ENCODE assay signal across 7 mouse cellular contexts in the genomic region with DNA sequence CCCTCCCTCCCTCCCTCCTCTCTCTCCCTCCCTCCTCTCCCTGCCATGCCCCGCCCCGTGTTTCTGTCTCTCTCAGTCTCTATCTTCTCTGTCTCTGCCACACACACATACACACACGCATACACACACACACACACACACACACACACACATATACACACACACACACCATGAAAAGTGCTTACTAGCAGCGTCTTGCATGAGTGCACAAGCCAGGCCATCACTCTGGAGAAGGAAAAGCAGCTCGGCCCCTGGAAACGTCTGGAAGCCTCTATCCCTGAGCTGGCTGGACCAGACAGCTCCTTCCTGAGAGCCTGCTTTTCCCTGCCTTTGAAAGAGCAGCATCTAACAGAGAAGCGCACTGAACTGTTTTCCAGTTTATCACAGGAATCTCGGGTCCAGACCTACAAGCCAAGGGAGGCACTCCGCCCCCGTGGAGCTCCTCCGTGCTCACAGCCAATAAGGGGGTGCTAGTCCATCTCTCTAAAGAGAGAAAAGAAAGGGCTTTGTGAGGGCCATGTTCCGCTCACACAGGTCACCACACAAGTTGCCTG. TPM values are rescaled to one million over a fixed set of nuclear protein-coding genes. Genes with fewer than 3 reads are reported as not detected.
DNase-seq lines count a peak whose midpoint lies in the region; ATAC-seq and TF ChIP-seq lines count a peak whose summit lies in the region.

No protein-coding gene starts in this region.

- H3K36me3 ChIP-seq in hindbrain, embryonic 10.5 days = no peaks in the 10 kb centered on the region
- no peaks in the 10 kb centered on the region for H3K36me3 ChIP-seq in limb, embryonic 12.5 days
- no peaks in the 10 kb centered on the region for H3K36me3 ChIP-seq in midbrain, postnatal 0 days (ENCODE audit: insufficient read depth, low read length)

- peak overlapping the region; percentile 70 for H3K27ac ChIP-seq in hindbrain, embryonic 10.5 days
- peak overlapping the region; percentile 66 for H3K27ac ChIP-seq in limb, embryonic 12.5 days
- no peak overlapping the region for H3K27ac ChIP-seq in midbrain, postnatal 0 days (ENCODE audit: low read depth, low read length)

- no peaks in the 10 kb centered on the region for H3K9me3 ChIP-seq in hindbrain, embryonic 10.5 days
- no peaks in the 10 kb centered on the region for H3K9me3 ChIP-seq in limb, embryonic 12.5 days
- no peaks in the 10 kb centered on the region for H3K9me3 ChIP-seq in midbrain, postnatal 0 days (ENCODE audit: low read length)

- no peak for TF ChIP-seq CTCF in midbrain, postnatal 0 days (IDR thresholded peaks at IDR 0.05)

- peak overlapping the region; percentile 45 for H3K4me2 ChIP-seq in limb, embryonic 12.5 days
- peak overlapping the region; percentile 22; the same call in 1 of the 2 replicates for H3K4me2 ChIP-seq in midbrain, postnatal 0 days (ENCODE audit: low read depth, low read length, poor library complexity, severe bottlenecking)

- ATAC-seq in cerebellum, adult (ENCODE audit: insufficient number of reproducible peaks, low FRiP score, low TSS enrichment) = 0 out of 2 replicates have a peak, but pooled peaks have one; percentile 37
- ATAC-seq in limb, embryonic 12.5 days (ENCODE audit: insufficient number of reproducible peaks, insufficient read depth, low FRiP score, low TSS enrichment, low read depth) = no peak; the same call in 1 of the 2 replicates
- no peak for ATAC-seq in midbrain, postnatal 0 days (ENCODE audit: low FRiP score)

- peak overlapping the region; percentile 48 for H3K9ac ChIP-seq in limb, embryonic 12.5 days (replicated peaks)
- no peak overlapping the region for H3K9ac ChIP-seq in midbrain, postnatal 0 days (replicated peaks; ENCODE audit: low read length, poor library complexity, severe bottlenecking)

- peaks cover 3% of the 10 kb centered on the region; the same call in 1 of the 2 replicates for H3K27me3 ChIP-seq in hindbrain, embryonic 10.5 days (ENCODE audit: insufficient read depth, poor library complexity, severe bottlenecking)
- no peaks in the 10 kb centered on the region for H3K27me3 ChIP-seq in limb, embryonic 12.5 days
- no peaks in the 10 kb centered on the region for H3K27me3 ChIP-seq in midbrain, postnatal 0 days (ENCODE audit: insufficient read depth, low read length)

- H3K4me1 ChIP-seq in hindbrain, embryonic 10.5 days (replicated peaks) = peaks cover 20% of the 10 kb centered on the region
- peaks cover 32% of the 10 kb centered on the region for H3K4me1 ChIP-seq in limb, embryonic 12.5 days (replicated peaks)
- H3K4me1 ChIP-seq in midbrain, postnatal 0 days (ENCODE audit: insufficient read depth, low read length) = no peaks in the 10 kb centered on the region

- WGBS in hindbrain, embryonic 10.5 days = 15% methylated on average over 12 of the region's 12 CpGs
- WGBS in limb, embryonic 12.5 days = 15% methylated on average over 12 of the region's 12 CpGs
- 17% methylated on average over 11 of the region's 12 CpGs for WGBS in midbrain, postnatal 0 days

- peak overlapping the region; percentile 29 for H3K4me3 ChIP-seq in hindbrain, embryonic 10.5 days
- H3K4me3 ChIP-seq in limb, embryonic 12.5 days (replicated peaks) = no peak overlapping the region
- no peak overlapping the region for H3K4me3 ChIP-seq in midbrain, postnatal 0 days (ENCODE audit: low read depth, low read length)

- DNase-seq in embryo, embryonic 10.5 days (ENCODE audit: low spot score) = peak; percentile 41
- DNase-seq in hindbrain, embryonic 10.5 days (ENCODE audit: low spot score) = peak; percentile 28
- DNase-seq in midbrain, postnatal 0 days (ENCODE audit: low spot score) = no peak
- no peak for DNase-seq in thymus, postnatal 25 days
- no peak for DNase-seq in natural killer cell, adult 2 months (ENCODE audit: low spot score in 2 of 2)

RNA-seq across cellular contexts. Expression of gene Arid1b, which starts 47.6 kb away (rescaled TPM):
- polyA plus RNA-seq in hindbrain, embryonic 10.5 days (2016; fragmentation: Nextera tagmentation; extraction: Ambion mirVana) = 10.4 and 11.7 TPM in 2 replicates
- polyA plus RNA-seq in limb, embryonic 12.5 days (2016; fragmentation: Nextera tagmentation; extraction: Ambion mirVana) = 17.8 and 18.2 TPM in 2 replicates
- total RNA-seq in midbrain, postnatal 0 days (2014; rRNA removed) = 62.0 and 73.3 TPM in 2 replicates
- 10.1 and 11.9 TPM in 2 replicates for polyA plus RNA-seq in midbrain, postnatal 0 days (2015; fragmentation: Nextera tagmentation; extraction: Ambion mirVana)

Comparison
In these comparisons a context has a peak if more than half of its experiments do, and no peak if none do; other contexts are left out.
1. DNase-seq: peak in embryo, embryonic 10.5 days (single experiment) and hindbrain, embryonic 10.5 days (single experiment); none in midbrain, postnatal 0 days (single experiment), thymus, postnatal 25 days (single experiment) and natural killer cell, adult 2 months (0 of 2).